Comparison of ENCODE assay signal across 8 mouse cellular contexts in genomic region chr19:57274717-57275116, GRCm38 (mm10). TPM values are rescaled to one million over a fixed set of nuclear protein-coding genes. Genes with fewer than 3 reads are reported as not detected.
DNase-seq lines count a peak whose midpoint lies in the region; ATAC-seq lines count a peak whose summit lies in the region.

No protein-coding gene starts in this region.

- H3K36me3 ChIP-seq in embryonic facial prominence, embryonic 11.5 days (replicated peaks; ENCODE audit: control insufficient read depth, insufficient read depth, low read depth, low read length), result no peaks in the 10 kb centered on the region
- H3K36me3 ChIP-seq in lung, embryonic 15.5 days, result no peaks in the 10 kb centered on the region

- 28% methylated on average over 6 of the region's 6 CpGs for WGBS in embryonic facial prominence, embryonic 11.5 days
- 24% methylated on average over 6 of the region's 6 CpGs for WGBS in lung, embryonic 15.5 days

- 0 out of 2 replicates have a peak, but pooled peaks have one; percentile 14 for ATAC-seq in embryonic facial prominence, embryonic 11.5 days (replicated peaks; ENCODE audit: insufficient number of reproducible peaks, low FRiP score, low TSS enrichment, low read depth)
- ATAC-seq in lung, embryonic 15.5 days (ENCODE audit: borderline replicate concordance, extremely low read depth, low FRiP score, low TSS enrichment), result no peak

- no peak overlapping the region for H3K9ac ChIP-seq in embryonic facial prominence, embryonic 11.5 days (replicated peaks; ENCODE audit: low read length)
- no peak overlapping the region for H3K9ac ChIP-seq in lung, embryonic 15.5 days

- no peaks in the 10 kb centered on the region; the same call in 1 of the 2 replicates for H3K4me1 ChIP-seq in embryonic facial prominence, embryonic 11.5 days (ENCODE audit: control insufficient read depth, insufficient read depth, low read length)
- H3K4me1 ChIP-seq in lung, embryonic 15.5 days, result peaks cover 47% of the 10 kb centered on the region

- H3K27me3 ChIP-seq in embryonic facial prominence, embryonic 11.5 days (ENCODE audit: control insufficient read depth, insufficient read depth, low read length), result no peaks in the 10 kb centered on the region; the same call in 1 of the 2 replicates
- H3K27me3 ChIP-seq in lung, embryonic 15.5 days, result peaks cover 5% of the 10 kb centered on the region; the same call in 1 of the 2 replicates

- H3K4me2 ChIP-seq in embryonic facial prominence, embryonic 11.5 days (ENCODE audit: low read depth, low read length), result 0 out of 2 replicates have a peak overlapping the region, but pooled peaks have one; percentile 13
- peak overlapping the region; percentile 42 for H3K4me2 ChIP-seq in lung, embryonic 15.5 days

- H3K9me3 ChIP-seq in embryonic facial prominence, embryonic 11.5 days (replicated peaks; ENCODE audit: control insufficient read depth, low read length), result no peaks in the 10 kb centered on the region
- H3K9me3 ChIP-seq in lung, embryonic 15.5 days, result no peaks in the 10 kb centered on the region

- H3K27ac ChIP-seq in embryonic facial prominence, embryonic 11.5 days (replicated peaks; ENCODE audit: low read depth, low read length), result no peak overlapping the region
- H3K27ac ChIP-seq in lung, embryonic 15.5 days, result peak overlapping the region; percentile 8; the same call in 1 of the 2 replicates

- no peak overlapping the region for H3K4me3 ChIP-seq in embryonic facial prominence, embryonic 11.5 days (ENCODE audit: low read depth, low read length)
- H3K4me3 ChIP-seq in lung, embryonic 15.5 days, result peak overlapping the region; percentile 12

- peak; percentile 23 to 32 for DNase-seq in left cerebral cortex, adult 18-20 months (ENCODE audit: low spot score in 2 of 2)
- DNase-seq in left cerebral cortex, adult 11 months (ENCODE audit: low spot score), result no peak
- DNase-seq in embryonic facial prominence, embryonic 11.5 days (ENCODE audit: low spot score), result no peak
- peak; percentile 88 for DNase-seq in kidney, adult 18-20 months
- DNase-seq in adipocyte (ENCODE audit: low spot score), result no peak
- no peak for DNase-seq in thymus, adult 18-20 months
- no peak for DNase-seq in thymus, postnatal 4 days

RNA-seq across cellular contexts. Expression of gene Ablim1, which starts 40.0 kb away (rescaled TPM):
- total RNA-seq in left cerebral cortex, adult 18-20 months (2021), result 100 to 1,000 TPM; 115 to 119 TPM
- polyA plus RNA-seq in embryonic facial prominence, embryonic 11.5 days (2014; fragmentation: Nextera tagmentation; extraction: Ambion mirVana), result 22.8 and 24.2 TPM in 2 replicates
- 39.3 and 48.2 TPM in 2 replicates for polyA plus RNA-seq in lung, embryonic 15.5 days (2015; fragmentation: Nextera tagmentation; extraction: Ambion mirVana)

Comparison
In these comparisons a context has a peak if more than half of its experiments do, and no peak if none do; other contexts are left out.
1. DNase-seq: peak in left cerebral cortex, adult 18-20 months (2 of 2) and kidney, adult 18-20 months (single experiment); none in left cerebral cortex, adult 11 months (single experiment), embryonic facial prominence, embryonic 11.5 days (single experiment), adipocyte (single experiment), thymus, adult 18-20 months (0 of 2) and thymus, postnatal 4 days (single experiment).